Mouse (Mus musculus) cortical plate, adult 2 months (tissue): Measurements from ENCODE around the gene Lsmem1. TPM values are rescaled to one million over a fixed set of nuclear protein-coding genes. Genes with fewer than 3 reads are reported as not detected.
"Not testable (repeated sequence)": the region's sequence is repeated elsewhere in the genome, so short reads cannot be mapped to it uniquely, and the experiment has no call there.

ENCODE experiments used
- H3K27ac ChIP-seq: fragments of 200-500 bp; 2 replicates; pipeline ENCODE4 v1.5.1; 2012; ENCODE audit warnings: low read length, control low read depth, inconsistent platforms; ENCODE audit not compliant: insufficient read depth
- H3K4me1 ChIP-seq: fragments of 200-500 bp; 2 replicates; pipeline ENCODE4 v1.6.1; 2011; ENCODE audit warnings: low read length; ENCODE audit not compliant: control insufficient read depth, insufficient read depth
- H3K4me3 ChIP-seq: fragments of 200-500 bp; 2 replicates; pipeline ENCODE4 v1.5.1; 2011; ENCODE audit warnings: mild to moderate bottlenecking, low read length, control low read depth; ENCODE audit not compliant: insufficient read depth
- CTCF ChIP-seq: fragments of 200-500 bp; IDR thresholded peaks from 2 replicates; pipeline ENCODE4 v1.5.1; 2011; ENCODE audit warnings: mild to moderate bottlenecking, control low read depth, low read length; ENCODE audit not compliant: insufficient read depth; ENCODE audit errors: extremely low read depth
- POLR2A ChIP-seq: fragments of 200-500 bp; IDR thresholded peaks from 2 replicates; pipeline ENCODE4 v1.6.1; 2011; ENCODE audit warnings: mild to moderate bottlenecking, low read length, control low read depth; ENCODE audit not compliant: insufficient read depth; ENCODE audit errors: extremely low read depth
- polyA plus RNA-seq: library from polyadenylated mRNA; depleted of rRNA; stranded (reverse); fragments of >200 nt; gene quantifications from 2 replicates; pipeline ENCODE4 v1.2.3, GENCODE M21; 2012

Lsmem1 gene
- polyA plus RNA-seq, 1 experiment, result 0.86 TPM

DNA sequence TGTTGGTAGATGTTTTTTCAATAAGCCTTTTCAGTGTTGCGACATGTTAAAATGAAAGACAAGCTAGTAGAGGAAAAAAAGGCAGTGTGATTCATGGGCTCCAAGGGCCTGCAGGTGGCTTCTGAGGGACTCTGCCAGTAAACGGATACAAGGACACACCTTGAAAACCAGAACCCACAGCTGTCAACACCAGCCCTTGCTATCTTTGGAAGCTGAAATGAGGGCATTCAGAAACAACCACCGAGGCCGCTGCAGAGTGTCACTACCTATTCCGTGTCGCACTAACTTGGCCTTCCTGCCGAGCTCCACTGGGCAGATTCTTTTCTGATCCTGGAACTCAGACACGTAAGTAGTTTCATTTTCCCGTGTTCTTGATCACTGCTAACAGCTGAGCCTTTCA lies 863 bp downstream of the Lsmem1 start:
- no peaks in the 10 kb centered on the region for H3K4me1 ChIP-seq
- H3K27ac ChIP-seq, result no peak overlapping the region
- TF ChIP-seq CTCF (no peak), POLR2A (no peak)
- no peak overlapping the region for H3K4me3 ChIP-seq

- no peak for TF ChIP-seq POLR2A
- no peak for TF ChIP-seq CTCF
- H3K4me3 ChIP-seq, result no peak overlapping the region
- no peak overlapping the region for H3K27ac ChIP-seq
- H3K4me1 ChIP-seq, result no peaks in the 10 kb centered on the region
Measured at GRCm38 (mm10) chr12:40198019-40198418, 1.3 kb downstream of the Lsmem1 start.

- Histone ChIP-seq H3K4me1 (no peaks in the 10 kb centered on the region), H3K27ac (no peak overlapping the region), H3K4me3 (no peak overlapping the region)
- TF ChIP-seq POLR2A (no peak), CTCF (no peak)
Measured at GRCm38 (mm10) chr12:40197511-40197910, 1.8 kb downstream of the Lsmem1 start.

DNA sequence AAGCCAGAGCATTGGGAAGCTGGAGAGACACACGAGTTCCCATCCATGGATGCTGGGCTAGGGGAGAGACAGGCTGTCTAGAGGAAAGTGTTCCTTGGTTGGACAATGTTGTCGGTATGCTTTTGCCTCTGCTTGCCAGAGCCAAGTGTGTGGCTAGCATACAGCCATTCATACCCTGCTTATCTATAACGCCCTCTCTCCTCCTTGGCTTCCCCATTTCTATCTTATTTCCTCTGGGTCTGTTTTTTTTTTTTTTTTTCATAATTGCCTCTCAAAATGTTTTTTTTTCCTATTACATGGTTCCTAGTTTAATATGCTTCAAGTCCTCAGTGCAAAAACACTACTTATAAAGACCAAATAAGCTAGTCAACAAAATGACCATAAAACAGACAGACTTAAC lies 13.8 kb downstream of the Lsmem1 start:
- Histone ChIP-seq H3K27ac (no peak overlapping the region), H3K4me1 (no peaks in the 10 kb centered on the region), H3K4me3 (no peak overlapping the region)
- TF ChIP-seq CTCF (no peak), POLR2A (no peak)

DNA sequence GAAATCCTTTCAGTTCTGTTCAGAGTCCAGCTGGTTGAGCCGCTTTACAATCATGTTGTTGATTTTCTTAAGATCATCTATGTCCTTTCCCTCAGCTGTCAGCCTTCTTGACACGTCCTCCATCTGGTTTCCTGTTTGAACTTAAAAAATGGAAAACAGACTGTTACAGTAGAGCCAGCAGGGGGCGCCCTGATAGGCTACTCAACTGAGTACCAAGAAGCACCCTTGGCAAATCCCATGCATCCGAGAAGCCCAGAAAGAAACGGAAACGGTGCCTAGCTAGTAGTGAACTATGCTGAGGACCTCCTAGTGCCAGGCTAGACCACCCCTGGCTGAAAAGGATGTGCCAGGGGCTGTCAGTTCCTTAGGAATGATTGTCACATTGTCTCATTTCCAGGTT lies 22.2 kb downstream of the Lsmem1 start:
- Histone ChIP-seq H3K4me1 (no peaks in the 10 kb centered on the region), H3K27ac (no peak overlapping the region), H3K4me3 (no peak overlapping the region)
- TF ChIP-seq CTCF, result 0 out of 2 replicates have a peak, but pooled peaks have one; percentile 13
- no peak for TF ChIP-seq POLR2A

DNA sequence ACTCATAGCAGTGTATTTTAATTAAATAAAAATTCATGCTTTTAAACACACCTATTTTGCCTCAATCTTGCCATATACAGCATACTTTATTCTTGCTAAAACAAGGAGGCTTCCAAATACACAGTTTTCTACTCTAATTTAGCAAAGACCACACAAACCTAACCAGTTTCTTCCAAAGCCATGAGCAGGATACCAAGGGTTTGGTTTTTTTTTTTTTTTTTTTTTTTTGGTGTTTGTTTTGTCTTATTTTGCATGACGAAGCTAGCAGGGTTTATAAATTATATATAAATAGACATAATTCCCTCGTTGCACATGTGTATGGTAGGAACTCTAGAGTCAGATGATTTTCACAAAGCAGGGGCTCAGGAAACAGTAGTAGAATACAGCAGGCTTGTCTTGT lies 23.1 kb downstream of the Lsmem1 start:
- H3K4me3 ChIP-seq, result no peak overlapping the region
- H3K4me1 ChIP-seq, result no peaks in the 10 kb centered on the region
- TF ChIP-seq POLR2A (no peak), CTCF (no peak)
- no peak overlapping the region for H3K27ac ChIP-seq

DNA sequence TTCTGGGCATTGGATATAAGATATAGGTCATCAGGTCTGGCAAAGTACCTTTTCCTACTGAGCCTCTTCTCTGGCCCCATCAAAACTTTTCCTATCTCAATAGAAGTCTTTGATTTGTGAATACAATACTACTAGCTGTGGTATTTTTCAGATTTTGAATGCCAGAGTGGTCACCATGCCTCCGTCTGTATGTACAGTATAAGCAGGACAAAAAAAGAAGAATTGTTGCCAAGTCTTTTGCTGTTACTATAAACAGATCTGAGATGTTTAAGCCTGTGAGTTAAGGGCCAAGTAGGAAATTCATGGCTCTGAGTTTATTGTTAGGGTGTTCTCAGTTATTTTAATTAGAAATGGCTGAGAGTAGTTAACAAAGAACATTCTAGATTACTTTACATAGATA lies 24.1 kb downstream of the Lsmem1 start:
- not testable (repeated sequence) for H3K27ac ChIP-seq, H3K4me1 ChIP-seq, H3K4me3 ChIP-seq

GRCm38 (mm10) chr12:40171637-40172036 lies 27.7 kb downstream of the Lsmem1 start:
- H3K4me3 ChIP-seq, result no peak overlapping the region
- no peaks in the 10 kb centered on the region for H3K4me1 ChIP-seq
- no peak overlapping the region for H3K27ac ChIP-seq
- TF ChIP-seq POLR2A (no peak), CTCF (no peak)

GRCm38 (mm10) chr12:40169675-40170074 lies 29.6 kb downstream of the Lsmem1 start:
- Histone ChIP-seq H3K4me3 (no peak overlapping the region), H3K27ac (no peak overlapping the region), H3K4me1 (no peaks in the 10 kb centered on the region)
- TF ChIP-seq POLR2A (no peak), CTCF (no peak)

GRCm38 (mm10) chr12:40164621-40165020 lies 34.7 kb downstream of the Lsmem1 start:
- H3K4me3 ChIP-seq, result no peak overlapping the region
- H3K27ac ChIP-seq, result no peak overlapping the region
- TF ChIP-seq CTCF, result peak; percentile 26; the same call in 1 of the 2 replicates
- no peak for TF ChIP-seq POLR2A
- H3K4me1 ChIP-seq, result no peaks in the 10 kb centered on the region

DNA sequence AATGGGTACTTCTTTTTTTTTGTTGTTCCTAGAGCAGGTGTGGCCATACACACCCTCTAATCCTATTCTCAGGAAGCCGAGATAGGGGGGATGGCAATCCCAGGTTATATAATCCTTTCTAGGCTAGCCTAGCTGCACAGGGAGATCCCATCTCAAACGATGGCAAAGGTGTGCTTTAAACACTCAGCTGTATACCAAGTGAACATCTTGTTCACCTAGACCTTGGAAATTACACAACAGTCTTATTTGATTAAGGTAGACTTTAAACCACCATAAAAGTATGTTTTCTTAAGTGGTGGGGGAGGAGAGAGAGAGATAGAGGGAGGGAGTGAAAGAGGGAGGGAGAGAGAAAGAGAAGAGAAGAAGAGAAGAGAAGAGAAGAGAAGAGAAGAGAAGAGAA lies 38.5 kb downstream of the Lsmem1 start:
- H3K4me3 ChIP-seq, result no peak overlapping the region
- no peaks in the 10 kb centered on the region for H3K4me1 ChIP-seq
- no peak overlapping the region for H3K27ac ChIP-seq
- TF ChIP-seq POLR2A, result no peak
- TF ChIP-seq CTCF, result no peak
